Mouse (Mus musculus): ENCODE measurements around the gene Smok2a. TPM values are rescaled to one million over a fixed set of nuclear protein-coding genes. Genes with fewer than 3 reads are reported as not detected.
"Not testable (repeated sequence)": the region's sequence is repeated elsewhere in the genome, so short reads cannot be mapped to it uniquely, and the experiment has no call there.

Gene Smok2a
- polyA plus RNA-seq, 1 experiment from 2014 or later = not detected

DNA sequence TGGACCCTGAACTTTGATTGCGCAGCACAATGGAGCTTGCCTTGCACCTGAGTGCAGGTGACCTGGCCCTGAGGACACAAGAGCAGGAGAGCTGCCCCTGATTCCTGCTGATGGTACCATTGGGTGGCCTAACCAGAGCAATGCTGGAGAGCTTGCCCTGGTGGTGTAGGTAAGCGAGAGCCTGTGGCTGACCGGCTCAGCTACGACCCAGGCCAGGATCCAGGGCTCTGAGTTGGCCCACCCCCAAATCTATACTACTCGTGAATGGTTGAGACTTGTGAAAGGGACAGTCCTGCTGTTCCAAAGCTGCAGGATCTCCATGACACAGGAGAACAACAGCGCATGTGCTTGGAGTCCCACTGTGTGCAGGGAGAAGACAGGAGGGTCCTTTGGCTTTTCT, 34.4 kb upstream of the Smok2a start:
- not testable (repeated sequence) for H3K27me3 ChIP-seq (replicated peaks; ENCODE audit: control insufficient read depth, insufficient read depth, low read length); H3K4me2 ChIP-seq (ENCODE audit: low read length); ATAC-seq; H3K4me1 ChIP-seq (ENCODE audit: control insufficient read depth, insufficient read depth, low read length); DNase-seq (ENCODE audit: low spot score); H3K4me3 ChIP-seq (ENCODE audit: low read depth, low read length); H3K27ac ChIP-seq (ENCODE audit: low read depth, low read length); H3K9ac ChIP-seq (ENCODE audit: low read length); H3K36me3 ChIP-seq (ENCODE audit: control insufficient read depth, insufficient read depth, low read length)
- 86% methylated on average over 6 of the region's 6 CpGs for WGBS
- H3K9me3 ChIP-seq (replicated peaks; ENCODE audit: control insufficient read depth, low read length) = peaks cover 27% of the 10 kb centered on the region

GRCm38 (mm10) chr17:13187621-13188020, 33.4 kb upstream of the Smok2a start:
- peaks cover 21% of the 10 kb centered on the region for H3K9me3 ChIP-seq (replicated peaks; ENCODE audit: control insufficient read depth, low read length)
- not testable (repeated sequence) for H3K4me3 ChIP-seq (ENCODE audit: low read depth, low read length); ATAC-seq; H3K4me2 ChIP-seq (ENCODE audit: low read length); H3K9ac ChIP-seq (ENCODE audit: low read length); DNase-seq (ENCODE audit: low spot score); H3K27ac ChIP-seq (ENCODE audit: low read depth, low read length); H3K4me1 ChIP-seq (ENCODE audit: control insufficient read depth, insufficient read depth, low read length); H3K27me3 ChIP-seq (replicated peaks; ENCODE audit: control insufficient read depth, insufficient read depth, low read length); H3K36me3 ChIP-seq (ENCODE audit: control insufficient read depth, insufficient read depth, low read length)
- 65% methylated on average over 5 of the region's 6 CpGs for WGBS

DNA sequence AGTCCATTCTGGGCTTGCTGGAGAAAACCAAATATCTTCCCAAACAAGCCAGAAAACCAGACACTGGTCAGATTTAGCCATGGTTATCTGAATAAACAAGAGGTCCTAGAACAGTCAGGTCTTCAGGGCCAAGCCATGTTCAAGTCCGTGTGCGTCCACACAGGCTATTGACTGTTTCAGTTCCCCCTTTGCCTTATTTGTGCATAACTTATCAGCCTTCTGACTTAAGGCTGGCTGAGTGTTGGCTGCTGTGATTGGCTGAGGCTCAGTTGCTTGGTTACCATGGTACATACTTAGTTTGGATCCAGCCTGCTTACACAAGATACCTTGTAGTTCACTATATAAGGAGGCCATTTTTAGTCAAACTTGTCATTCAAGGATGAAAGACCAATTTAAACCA, 32.1 kb upstream of the Smok2a start:
- H3K27me3 ChIP-seq (replicated peaks; ENCODE audit: control insufficient read depth, insufficient read depth, low read length); DNase-seq (ENCODE audit: low spot score); H3K4me3 ChIP-seq (ENCODE audit: low read depth, low read length); H3K4me2 ChIP-seq (ENCODE audit: low read length); H3K4me1 ChIP-seq (ENCODE audit: control insufficient read depth, insufficient read depth, low read length); H3K9ac ChIP-seq (ENCODE audit: low read length); ATAC-seq; H3K36me3 ChIP-seq (ENCODE audit: control insufficient read depth, insufficient read depth, low read length); H3K27ac ChIP-seq (ENCODE audit: low read depth, low read length): not testable (repeated sequence)
- WGBS = 93% methylated on average over 2 of the region's 2 CpGs
- peaks cover 23% of the 10 kb centered on the region for H3K9me3 ChIP-seq (replicated peaks; ENCODE audit: control insufficient read depth, low read length)

- H3K4me3 ChIP-seq (ENCODE audit: low read depth, low read length); H3K36me3 ChIP-seq (ENCODE audit: control insufficient read depth, insufficient read depth, low read length); DNase-seq (ENCODE audit: low spot score); ATAC-seq; H3K4me1 ChIP-seq (ENCODE audit: control insufficient read depth, insufficient read depth, low read length); H3K27ac ChIP-seq (ENCODE audit: low read depth, low read length); H3K27me3 ChIP-seq (replicated peaks; ENCODE audit: control insufficient read depth, insufficient read depth, low read length); H3K9ac ChIP-seq (ENCODE audit: low read length); H3K4me2 ChIP-seq (ENCODE audit: low read length): not testable (repeated sequence)
- WGBS = 88% methylated on average over 10 of the region's 10 CpGs
- H3K9me3 ChIP-seq (replicated peaks; ENCODE audit: control insufficient read depth, low read length) = peaks cover 24% of the 10 kb centered on the region
These were observed 30.0 kb upstream of the Smok2a start for GRCm38 (mm10) chr17:13190836-13191583.

DNA sequence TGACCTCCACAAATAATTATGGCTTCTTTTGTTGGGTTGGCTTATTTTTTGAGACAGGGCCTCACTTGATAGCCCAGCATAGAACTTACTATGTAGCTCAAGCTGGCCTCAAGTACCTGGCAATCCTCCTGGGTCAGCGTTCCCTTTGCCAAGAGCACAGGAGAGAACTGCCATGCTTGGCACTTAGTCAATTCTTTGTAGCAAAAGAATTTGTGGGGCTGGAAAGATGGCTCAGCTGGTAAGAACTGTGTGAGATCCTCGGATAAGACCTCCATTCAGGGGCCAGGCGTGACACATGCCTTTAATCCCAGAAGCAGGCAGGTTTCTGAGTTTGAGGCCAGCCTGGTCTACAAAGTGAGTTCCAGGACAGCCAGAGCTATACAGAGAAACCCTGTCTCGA, 24.5 kb upstream of the Smok2a start:
- H3K36me3 ChIP-seq (ENCODE audit: control insufficient read depth, insufficient read depth, low read length); H3K4me2 ChIP-seq (ENCODE audit: low read length); ATAC-seq; H3K27ac ChIP-seq (ENCODE audit: low read depth, low read length); H3K4me3 ChIP-seq (ENCODE audit: low read depth, low read length); H3K4me1 ChIP-seq (ENCODE audit: control insufficient read depth, insufficient read depth, low read length); DNase-seq (ENCODE audit: low spot score); H3K27me3 ChIP-seq (replicated peaks; ENCODE audit: control insufficient read depth, insufficient read depth, low read length); H3K9ac ChIP-seq (ENCODE audit: low read length): not testable (repeated sequence)
- WGBS = 62% methylated on average over 4 of the region's 4 CpGs
- H3K9me3 ChIP-seq (replicated peaks; ENCODE audit: control insufficient read depth, low read length) = peaks cover 26% of the 10 kb centered on the region

DNA sequence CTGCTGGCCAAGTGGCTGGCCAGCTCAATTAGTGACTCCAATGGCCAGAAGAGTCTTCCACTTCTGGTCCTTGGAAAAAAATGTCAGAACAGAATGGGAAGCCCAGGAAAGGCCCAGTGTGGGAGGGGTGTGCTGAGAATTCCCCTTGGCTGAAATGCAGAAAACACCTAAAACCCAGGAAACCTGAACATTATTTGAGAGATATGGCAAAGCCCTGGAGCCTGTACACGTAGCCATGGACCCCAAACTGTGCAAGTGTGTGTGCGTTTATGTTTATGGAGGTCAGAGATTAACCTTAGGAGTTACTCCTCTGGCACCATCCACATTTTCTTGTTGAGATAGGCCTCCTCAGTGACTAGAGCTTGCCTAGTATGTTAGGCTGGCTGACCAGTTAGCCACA, 22.2 kb upstream of the Smok2a start:
- H3K9ac ChIP-seq (ENCODE audit: low read length); H3K4me3 ChIP-seq (ENCODE audit: low read depth, low read length); H3K27me3 ChIP-seq (replicated peaks; ENCODE audit: control insufficient read depth, insufficient read depth, low read length); H3K36me3 ChIP-seq (ENCODE audit: control insufficient read depth, insufficient read depth, low read length); ATAC-seq; H3K4me2 ChIP-seq (ENCODE audit: low read length); H3K27ac ChIP-seq (ENCODE audit: low read depth, low read length); DNase-seq (ENCODE audit: low spot score); H3K4me1 ChIP-seq (ENCODE audit: control insufficient read depth, insufficient read depth, low read length): not testable (repeated sequence)
- 94% methylated on average over 2 of the region's 2 CpGs for WGBS
- H3K9me3 ChIP-seq (replicated peaks; ENCODE audit: control insufficient read depth, low read length) = peaks cover 20% of the 10 kb centered on the region

DNA sequence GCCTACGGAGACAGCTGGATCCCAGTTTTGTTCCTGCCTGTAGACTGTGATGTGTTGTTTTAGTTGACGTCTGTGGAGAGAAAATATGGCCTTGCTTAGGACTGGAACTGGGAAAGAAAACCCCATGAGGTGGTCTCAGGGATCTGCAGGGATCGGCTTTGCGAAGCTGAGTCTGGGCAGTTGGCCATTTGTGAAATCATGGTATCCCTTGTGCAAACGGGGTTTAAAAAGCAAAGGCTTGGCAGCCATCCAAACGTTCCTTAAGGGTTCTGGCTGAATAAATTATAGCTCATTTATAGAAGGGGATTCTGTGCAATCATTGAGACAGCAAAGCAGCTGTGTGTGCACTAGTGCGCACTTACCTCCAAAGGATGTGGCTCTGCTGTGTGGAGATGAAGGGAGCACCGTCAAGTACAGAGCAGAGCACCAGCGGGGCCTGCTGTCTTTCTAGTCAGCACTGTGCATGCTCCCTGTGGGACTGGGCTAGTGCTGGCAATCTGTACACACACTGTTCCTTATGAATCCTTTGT, 21.0 kb upstream of the Smok2a start:
- not testable (repeated sequence) for H3K4me1 ChIP-seq (ENCODE audit: control insufficient read depth, insufficient read depth, low read length); H3K27me3 ChIP-seq (replicated peaks; ENCODE audit: control insufficient read depth, insufficient read depth, low read length); H3K4me2 ChIP-seq (ENCODE audit: low read length); H3K36me3 ChIP-seq (ENCODE audit: control insufficient read depth, insufficient read depth, low read length); H3K9ac ChIP-seq (ENCODE audit: low read length); H3K4me3 ChIP-seq (ENCODE audit: low read depth, low read length); H3K27ac ChIP-seq (ENCODE audit: low read depth, low read length)
- 65% methylated on average over 8 of the region's 9 CpGs for WGBS
- peaks cover 20% of the 10 kb centered on the region for H3K9me3 ChIP-seq (replicated peaks; ENCODE audit: control insufficient read depth, low read length)
- ATAC-seq (peak; percentile 87), DNase-seq (ENCODE audit: low spot score) (peak; percentile 82)

GRCm38 (mm10) chr17:13201551-13201950, 19.4 kb upstream of the Smok2a start:
- not testable (repeated sequence) for H3K4me1 ChIP-seq (ENCODE audit: control insufficient read depth, insufficient read depth, low read length); H3K36me3 ChIP-seq (ENCODE audit: control insufficient read depth, insufficient read depth, low read length); H3K4me3 ChIP-seq (ENCODE audit: low read depth, low read length); H3K27me3 ChIP-seq (replicated peaks; ENCODE audit: control insufficient read depth, insufficient read depth, low read length); H3K4me2 ChIP-seq (ENCODE audit: low read length); ATAC-seq; H3K27ac ChIP-seq (ENCODE audit: low read depth, low read length); DNase-seq (ENCODE audit: low spot score); H3K9ac ChIP-seq (ENCODE audit: low read length)
- 96% methylated on average over 4 of the region's 4 CpGs for WGBS
- H3K9me3 ChIP-seq (replicated peaks; ENCODE audit: control insufficient read depth, low read length) = peaks cover 12% of the 10 kb centered on the region

- H3K9me3 ChIP-seq (replicated peaks; ENCODE audit: control insufficient read depth, low read length) = peaks cover 16% of the 10 kb centered on the region
- not testable (repeated sequence) for H3K4me3 ChIP-seq (ENCODE audit: low read depth, low read length); DNase-seq (ENCODE audit: low spot score); H3K27ac ChIP-seq (ENCODE audit: low read depth, low read length); H3K4me2 ChIP-seq (ENCODE audit: low read length); H3K27me3 ChIP-seq (replicated peaks; ENCODE audit: control insufficient read depth, insufficient read depth, low read length); H3K9ac ChIP-seq (ENCODE audit: low read length); ATAC-seq; H3K4me1 ChIP-seq (ENCODE audit: control insufficient read depth, insufficient read depth, low read length); H3K36me3 ChIP-seq (ENCODE audit: control insufficient read depth, insufficient read depth, low read length)
- 77% methylated on average over 2 of the region's 3 CpGs for whole genome bisulfite sequencing
These were observed 18.4 kb upstream of the Smok2a start for GRCm38 (mm10) chr17:13202453-13203107.

Measured in forebrain, embryonic 14.5 days (tissue).